Mouse (Mus musculus): Measurements from ENCODE around the gene Gm19426. TPM values are rescaled to one million over a fixed set of nuclear protein-coding genes. Genes with fewer than 3 reads are reported as not detected.
"Not testable (repeated sequence)": the region's sequence is repeated elsewhere in the genome, so short reads cannot be mapped to it uniquely, and the experiment has no call there.

Gm19426 gene
- total RNA-seq, 2 experiments from 2014 or later, result not detected

- no peak for ATAC-seq (ENCODE audit: poor library complexity, severe bottlenecking)
Observed at GRCm38 (mm10) chr2:84756245-84756644, 12.8 kb upstream of the Gm19426 start.

- no peak for ATAC-seq (ENCODE audit: poor library complexity, severe bottlenecking)
Observed at GRCm38 (mm10) chr2:84750115-84750514, 6.7 kb upstream of the Gm19426 start.

GRCm38 (mm10) chr2:84744126-84744525 lies 671 bp upstream of the Gm19426 start:
- no peak for ATAC-seq (ENCODE audit: poor library complexity, severe bottlenecking)

- no peak for ATAC-seq (ENCODE audit: poor library complexity, severe bottlenecking)
Observed at GRCm38 (mm10) chr2:84742451-84743283, 788 bp downstream of the Gm19426 start.

- no peak for ATAC-seq (ENCODE audit: poor library complexity, severe bottlenecking)
Observed at GRCm38 (mm10) chr2:84741841-84742450, 1.5 kb downstream of the Gm19426 start.

- ATAC-seq (ENCODE audit: poor library complexity, severe bottlenecking), result no peak
Observed at GRCm38 (mm10) chr2:84740608-84741333, 2.7 kb downstream of the Gm19426 start.

- ATAC-seq (ENCODE audit: poor library complexity, severe bottlenecking), result no peak
Observed at GRCm38 (mm10) chr2:84738271-84738911, 5.1 kb downstream of the Gm19426 start.

GRCm38 (mm10) chr2:84737451-84737925 lies 6.0 kb downstream of the Gm19426 start:
- no peak for ATAC-seq (ENCODE audit: poor library complexity, severe bottlenecking)

GRCm38 (mm10) chr2:84736312-84737161 lies 6.9 kb downstream of the Gm19426 start:
- ATAC-seq (ENCODE audit: poor library complexity, severe bottlenecking), result no peak

GRCm38 (mm10) chr2:84735346-84735920 lies 8.0 kb downstream of the Gm19426 start:
- ATAC-seq (ENCODE audit: poor library complexity, severe bottlenecking), result peak; percentile 43

GRCm38 (mm10) chr2:84734919-84735318 lies 8.5 kb downstream of the Gm19426 start:
- ATAC-seq (ENCODE audit: poor library complexity, severe bottlenecking), result no peak

GRCm38 (mm10) chr2:84734351-84734864 lies 9.0 kb downstream of the Gm19426 start:
- no peak for ATAC-seq (ENCODE audit: poor library complexity, severe bottlenecking)

GRCm38 (mm10) chr2:84733579-84734300 lies 9.7 kb downstream of the Gm19426 start, which contains the start of gene Ypel4:
Ypel4 (plus strand) TSS chr2:84734058.
- peak; percentile 34 for ATAC-seq (ENCODE audit: poor library complexity, severe bottlenecking)

GRCm38 (mm10) chr2:84732394-84732793 lies 11.1 kb downstream of the Gm19426 start:
- ATAC-seq (ENCODE audit: poor library complexity, severe bottlenecking), result no peak

- ATAC-seq (ENCODE audit: poor library complexity, severe bottlenecking), result no peak
Observed at GRCm38 (mm10) chr2:84731206-84731605, 12.2 kb downstream of the Gm19426 start.

GRCm38 (mm10) chr2:84728191-84728590 lies 15.3 kb downstream of the Gm19426 start:
- ATAC-seq (ENCODE audit: poor library complexity, severe bottlenecking), result not testable (repeated sequence)

GRCm38 (mm10) chr2:84727172-84727858 lies 16.1 kb downstream of the Gm19426 start, which contains the start of gene Clp1:
Clp1 (minus strand) TSS chr2:84727350.
- ATAC-seq (ENCODE audit: poor library complexity, severe bottlenecking), result peak; percentile 96

- no peak for ATAC-seq (ENCODE audit: poor library complexity, severe bottlenecking)
Observed at GRCm38 (mm10) chr2:84726716-84727115, 16.7 kb downstream of the Gm19426 start.

Measured in megakaryocyte, adult 5-6 weeks (primary cell).